Mouse (Mus musculus): Measurements from ENCODE around the gene Mapkap1. TPM values are rescaled to one million over a fixed set of nuclear protein-coding genes. Genes with fewer than 3 reads are reported as not detected.
"Not testable (repeated sequence)": the region's sequence is repeated elsewhere in the genome, so short reads cannot be mapped to it uniquely, and the experiment has no call there.

The Mapkap1 gene
- polyA plus RNA-seq, 2 experiments, result 61.1 to 110 TPM

DNA sequence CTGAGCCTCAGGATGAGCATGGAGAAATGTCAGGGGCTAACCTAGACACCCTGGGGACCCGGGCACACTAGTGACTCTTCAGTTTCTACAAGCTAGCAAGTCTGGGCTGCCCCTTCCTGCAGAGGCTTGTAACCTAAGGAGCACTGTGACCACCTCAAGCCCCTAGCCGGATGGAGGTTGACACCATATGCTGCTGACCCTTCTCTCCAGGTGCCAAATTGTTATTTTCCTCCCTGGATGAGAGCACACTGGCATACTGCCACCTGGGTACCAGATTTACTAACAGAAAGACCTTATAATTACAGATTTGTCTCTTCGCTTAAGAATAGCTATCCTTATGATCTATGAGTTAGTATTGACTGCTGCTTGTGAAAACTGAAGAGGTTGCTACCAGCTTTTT, 76.0 kb downstream of the Mapkap1 start:
- ATAC-seq (ENCODE audit: low FRiP score, low read depth), result no peak
- H3K36me3 ChIP-seq (ENCODE audit: control insufficient read depth, insufficient read depth, low read length), result no peaks in the 10 kb centered on the region
- 71% methylated on average over 3 of the region's 3 CpGs for WGBS

DNA sequence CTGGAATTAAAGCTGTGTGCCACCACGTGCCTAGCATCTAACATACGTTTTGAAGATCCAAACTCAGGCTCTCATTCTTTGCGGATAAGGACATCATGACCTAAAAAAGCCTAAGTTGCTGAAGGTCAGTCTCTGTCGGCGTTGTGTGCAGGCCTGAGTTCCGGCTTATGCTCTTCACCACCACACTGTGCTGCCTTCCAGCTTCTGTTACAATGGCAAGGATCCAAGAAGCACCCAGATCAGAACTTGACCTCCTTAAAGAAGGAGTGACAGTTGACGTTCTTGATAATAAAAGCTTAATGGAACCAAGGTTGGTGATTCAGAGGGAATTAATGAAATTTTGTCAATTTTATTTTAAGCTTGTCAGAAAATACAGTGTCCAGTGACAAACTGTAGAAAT, 80.7 kb downstream of the Mapkap1 start:
- no peak for ATAC-seq (ENCODE audit: low FRiP score, low read depth)
- 86% methylated on average over 7 of the region's 7 CpGs for WGBS
- Histone ChIP-seq H3K9ac (ENCODE audit: low read depth, low read length, severe bottlenecking) (no peak overlapping the region), H3K4me3 (replicated peaks; ENCODE audit: low read length) (no peak overlapping the region), H3K27me3 (ENCODE audit: control insufficient read depth, insufficient read depth, low read length) (no peaks in the 10 kb centered on the region), H3K4me1 (ENCODE audit: control insufficient read depth, insufficient read depth, low read length) (no peaks in the 10 kb centered on the region), H3K4me2 (replicated peaks; ENCODE audit: low read depth, low read length, severe bottlenecking) (no peak overlapping the region), H3K36me3 (ENCODE audit: control insufficient read depth, insufficient read depth, low read length) (peaks cover 2% of the 10 kb centered on the region; the same call in 1 of the 2 replicates), H3K27ac (replicated peaks; ENCODE audit: low read depth, low read length) (no peak overlapping the region), H3K9me3 (ENCODE audit: control insufficient read depth, low read length) (no peaks in the 10 kb centered on the region)
- TF ChIP-seq POLR2A (IDR thresholded peaks at IDR 0.05; ENCODE audit: borderline replicate concordance, extremely low read depth, insufficient read depth, insufficient read length), result no peak
- DNase-seq (ENCODE audit: low spot score), result no peak

More for the DNA sequence above, 76.0 kb downstream of the Mapkap1 start:
- no peak overlapping the region for H3K27ac ChIP-seq (replicated peaks; ENCODE audit: low read depth, low read length)
- TF ChIP-seq POLR2A (IDR thresholded peaks at IDR 0.05; ENCODE audit: borderline replicate concordance, extremely low read depth, insufficient read depth, insufficient read length), result no peak
- H3K4me1 ChIP-seq (ENCODE audit: control insufficient read depth, insufficient read depth, low read length), result 0 out of 2 replicates have a peak, but pooled peaks cover 4% of the 10 kb centered on the region
- no peak overlapping the region for H3K4me2 ChIP-seq (replicated peaks; ENCODE audit: low read depth, low read length, severe bottlenecking)
- no peak overlapping the region for H3K9ac ChIP-seq (ENCODE audit: low read depth, low read length, severe bottlenecking)
- no peak overlapping the region for H3K4me3 ChIP-seq (replicated peaks; ENCODE audit: low read length)
- H3K9me3 ChIP-seq (ENCODE audit: control insufficient read depth, low read length), result no peaks in the 10 kb centered on the region
- H3K27me3 ChIP-seq (ENCODE audit: control insufficient read depth, insufficient read depth, low read length), result no peaks in the 10 kb centered on the region
- no peak for DNase-seq (ENCODE audit: low spot score)

DNA sequence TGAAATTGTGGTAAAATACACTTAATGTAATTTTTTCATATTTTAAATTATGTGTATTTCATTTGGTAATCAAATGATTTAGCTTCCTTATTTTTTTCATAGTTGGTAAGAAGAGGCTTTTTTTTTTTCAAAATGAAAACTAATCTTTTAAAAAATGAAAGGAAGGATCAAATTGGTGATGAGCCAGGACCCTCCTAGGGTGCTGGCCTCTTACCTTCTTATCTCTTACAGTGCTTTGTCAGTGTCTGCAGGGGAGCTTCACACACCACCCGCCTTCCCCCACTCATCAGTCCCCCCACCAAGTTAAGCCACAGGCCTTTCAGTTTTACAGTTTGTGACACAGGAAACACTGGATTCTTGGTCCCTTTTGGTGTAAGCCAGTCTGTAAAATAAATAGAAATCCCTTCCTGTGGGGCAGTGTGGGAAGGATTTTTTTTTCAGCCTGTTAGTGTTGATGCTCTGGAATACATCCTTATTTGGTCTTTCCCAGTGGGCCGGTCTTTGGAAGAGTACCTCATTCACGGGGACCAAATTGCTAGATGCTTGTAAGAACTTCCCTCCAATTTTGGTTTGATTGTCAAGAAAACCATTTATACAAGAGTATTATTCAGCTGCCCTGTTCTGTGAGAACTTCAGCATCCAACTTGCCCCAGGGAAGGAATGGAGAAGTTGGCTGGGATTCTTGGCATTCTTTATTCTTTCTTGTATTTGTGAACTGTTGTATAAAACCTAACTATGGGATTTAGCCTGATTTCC, 97.6 kb downstream of the Mapkap1 start:
- H3K27ac ChIP-seq (replicated peaks; ENCODE audit: low read depth, low read length), result no peak overlapping the region
- peak; percentile 49 for DNase-seq (ENCODE audit: low spot score)

DNA sequence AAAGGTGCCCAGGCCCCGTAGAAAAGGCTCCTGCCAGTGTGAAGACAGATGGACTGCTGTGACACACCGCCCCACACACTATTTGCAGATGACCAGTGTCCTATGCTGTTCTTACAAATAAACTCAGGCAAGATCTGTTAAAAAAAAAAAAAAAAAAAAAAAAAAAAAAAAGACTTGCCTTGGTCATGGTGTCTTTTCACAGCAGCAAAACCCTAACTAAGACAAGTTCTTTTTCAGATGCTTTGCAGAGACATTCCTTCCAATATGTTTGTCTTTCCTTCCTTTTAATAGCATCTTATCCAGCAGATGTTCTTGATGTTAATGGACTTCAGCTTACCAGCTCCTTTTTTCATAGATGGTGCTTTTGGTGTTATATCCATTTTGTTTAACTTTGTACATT, 99.6 kb downstream of the Mapkap1 start:
- WGBS, result 93% methylated on average over 2 of the region's 2 CpGs
- ATAC-seq (ENCODE audit: low FRiP score, low read depth), result not testable (repeated sequence)

More for the DNA sequence above, 97.6 kb downstream of the Mapkap1 start:
- Histone ChIP-seq H3K4me1 (ENCODE audit: control insufficient read depth, insufficient read depth, low read length) (peaks cover 4% of the 10 kb centered on the region; the same call in 1 of the 2 replicates), H3K36me3 (ENCODE audit: control insufficient read depth, insufficient read depth, low read length) (peaks cover 14% of the 10 kb centered on the region), H3K9me3 (ENCODE audit: control insufficient read depth, low read length) (no peaks in the 10 kb centered on the region), H3K4me2 (replicated peaks; ENCODE audit: low read depth, low read length, severe bottlenecking) (no peak overlapping the region), H3K9ac (ENCODE audit: low read depth, low read length, severe bottlenecking) (no peak overlapping the region), H3K27me3 (ENCODE audit: control insufficient read depth, insufficient read depth, low read length) (no peaks in the 10 kb centered on the region), H3K4me3 (replicated peaks; ENCODE audit: low read length) (no peak overlapping the region)
- 40% methylated on average over 3 of the region's 3 CpGs for WGBS
- no peak for ATAC-seq (ENCODE audit: low FRiP score, low read depth)
- no peak for TF ChIP-seq POLR2A (IDR thresholded peaks at IDR 0.05; ENCODE audit: borderline replicate concordance, extremely low read depth, insufficient read depth, insufficient read length)

DNA sequence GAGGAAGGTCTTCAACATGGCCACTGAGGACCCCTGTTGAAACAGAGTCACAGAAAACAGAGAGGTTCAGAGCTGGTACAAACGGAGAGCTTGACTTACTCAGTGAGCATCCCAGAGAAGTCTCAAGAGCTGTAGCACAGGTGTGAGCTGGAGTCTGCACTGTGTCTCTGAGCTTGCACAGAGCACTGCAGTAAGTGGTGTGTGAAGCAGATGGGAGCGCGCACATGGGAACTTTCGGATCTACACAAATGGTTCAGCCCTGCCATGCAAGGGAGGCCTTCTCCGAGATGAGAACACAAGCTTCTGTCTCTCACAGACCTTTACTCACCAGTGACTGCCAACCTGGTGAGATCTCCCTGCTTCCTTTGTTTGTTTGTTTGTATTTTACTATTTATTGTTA, 103.3 kb downstream of the Mapkap1 start:
- Histone ChIP-seq H3K9me3 (ENCODE audit: control insufficient read depth, low read length) (no peaks in the 10 kb centered on the region), H3K4me2 (replicated peaks; ENCODE audit: low read depth, low read length, severe bottlenecking) (no peak overlapping the region), H3K4me1 (ENCODE audit: control insufficient read depth, insufficient read depth, low read length) (no peaks in the 10 kb centered on the region), H3K27ac (replicated peaks; ENCODE audit: low read depth, low read length) (no peak overlapping the region), H3K9ac (ENCODE audit: low read depth, low read length, severe bottlenecking) (no peak overlapping the region), H3K4me3 (replicated peaks; ENCODE audit: low read length) (no peak overlapping the region), H3K27me3 (ENCODE audit: control insufficient read depth, insufficient read depth, low read length) (no peaks in the 10 kb centered on the region), H3K36me3 (ENCODE audit: control insufficient read depth, insufficient read depth, low read length) (0 out of 2 replicates have a peak, but pooled peaks cover 4% of the 10 kb centered on the region)
- WGBS, result 89% methylated on average over 5 of the region's 5 CpGs
- DNase-seq (ENCODE audit: low spot score), result no peak
- ATAC-seq (ENCODE audit: low FRiP score, low read depth), result no peak
- TF ChIP-seq POLR2A (IDR thresholded peaks at IDR 0.05; ENCODE audit: borderline replicate concordance, extremely low read depth, insufficient read depth, insufficient read length), result no peak

More for the DNA sequence above, 99.6 kb downstream of the Mapkap1 start:
- not testable (repeated sequence) for H3K4me1 ChIP-seq (ENCODE audit: control insufficient read depth, insufficient read depth, low read length); H3K4me3 ChIP-seq (replicated peaks; ENCODE audit: low read length); H3K9ac ChIP-seq (ENCODE audit: low read depth, low read length, severe bottlenecking); H3K27ac ChIP-seq (replicated peaks; ENCODE audit: low read depth, low read length); H3K4me2 ChIP-seq (replicated peaks; ENCODE audit: low read depth, low read length, severe bottlenecking); DNase-seq (ENCODE audit: low spot score); H3K36me3 ChIP-seq (ENCODE audit: control insufficient read depth, insufficient read depth, low read length); H3K27me3 ChIP-seq (ENCODE audit: control insufficient read depth, insufficient read depth, low read length); H3K9me3 ChIP-seq (ENCODE audit: control insufficient read depth, low read length)
